Mouse (Mus musculus) heart, adult 11 months (tissue): ENCODE data around the gene Cited2.

Experiments
- DNase-seq: peaks from one replicate; pipeline ENCODE4 v3.0.0; 2022

The Cited2 gene

DNA sequence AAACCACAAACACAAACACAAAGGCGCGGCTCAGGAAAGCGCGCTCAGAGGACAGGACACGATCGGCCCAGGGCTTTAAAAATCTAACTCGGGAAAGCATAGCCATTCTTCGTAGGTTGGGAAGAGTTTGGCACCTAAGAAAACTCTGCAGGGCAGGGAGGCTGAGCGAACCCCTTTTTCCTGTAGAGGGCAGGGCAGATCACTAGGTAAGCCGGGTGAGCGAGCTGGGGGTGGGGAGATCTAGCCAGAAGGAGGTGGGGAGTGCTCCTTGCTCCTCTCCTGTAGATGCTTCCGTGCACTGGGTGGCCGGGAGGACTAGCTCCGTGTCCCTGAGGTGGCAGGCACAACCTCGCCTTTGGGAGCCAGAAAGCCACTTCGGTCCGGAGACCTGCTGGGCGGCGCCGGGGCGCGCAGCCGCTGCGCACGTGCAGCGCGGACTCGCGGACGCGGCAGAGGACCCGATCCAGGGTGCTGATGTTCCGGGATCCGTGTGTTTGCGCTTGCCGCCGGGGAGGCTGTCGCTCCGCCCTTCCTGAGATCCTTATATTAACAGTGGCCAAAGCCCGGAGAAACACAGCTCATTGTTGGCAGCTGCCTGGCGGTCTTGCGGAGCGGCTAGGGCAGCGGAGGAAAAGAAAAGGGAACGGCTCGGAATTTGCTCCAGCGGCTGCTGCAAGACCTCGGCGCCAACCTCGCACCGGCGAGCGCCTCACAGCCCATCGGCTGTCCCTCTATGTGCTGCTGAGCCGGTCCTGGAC is at the start of gene Cited2:
Cited2 (plus strand) TSS at position 566 of the 758 bp plus-strand sequence.
- peak; percentile 100 for DNase-seq

DNA sequence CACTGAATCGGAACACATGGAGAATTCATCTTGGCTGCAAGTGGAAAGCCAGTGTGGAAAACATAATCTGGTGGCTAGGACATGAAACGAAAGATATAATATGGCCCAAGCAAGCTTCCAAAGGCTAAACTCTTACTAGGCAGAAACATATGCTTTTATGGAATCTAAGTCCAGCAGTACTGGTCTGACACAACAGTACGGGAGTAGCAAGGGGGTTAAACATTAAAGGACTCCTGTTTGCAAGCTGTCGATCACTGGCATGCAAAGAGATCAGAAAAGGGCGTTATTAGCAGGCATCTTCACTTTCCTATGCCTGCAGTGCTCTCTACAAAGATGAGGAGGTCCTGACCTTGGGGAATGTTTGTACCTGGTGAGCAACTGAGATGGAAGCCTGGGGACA is 48.6 kb upstream of the Cited2 start:
- DNase-seq: no peak

DNA sequence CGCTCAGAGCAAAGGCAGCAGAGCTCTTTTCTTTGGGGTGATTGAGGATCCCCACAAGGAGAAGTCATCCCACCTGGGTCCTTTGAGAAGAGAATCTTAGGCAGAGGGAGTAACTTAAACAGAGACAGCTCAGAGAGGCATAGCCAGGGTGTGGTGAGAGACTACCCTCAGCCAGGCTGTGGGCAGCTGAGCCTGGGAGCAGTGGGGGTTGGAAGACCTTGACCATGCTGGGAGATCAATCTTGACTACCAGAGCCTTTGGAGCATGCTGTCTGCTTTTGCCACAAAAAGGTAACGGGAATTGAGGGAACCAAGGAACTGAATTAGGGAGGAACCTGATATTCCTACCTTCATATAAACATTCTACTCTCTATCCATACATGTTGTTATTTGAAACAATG is 48.1 kb upstream of the Cited2 start:
- DNase-seq: peak; percentile 56

DNA sequence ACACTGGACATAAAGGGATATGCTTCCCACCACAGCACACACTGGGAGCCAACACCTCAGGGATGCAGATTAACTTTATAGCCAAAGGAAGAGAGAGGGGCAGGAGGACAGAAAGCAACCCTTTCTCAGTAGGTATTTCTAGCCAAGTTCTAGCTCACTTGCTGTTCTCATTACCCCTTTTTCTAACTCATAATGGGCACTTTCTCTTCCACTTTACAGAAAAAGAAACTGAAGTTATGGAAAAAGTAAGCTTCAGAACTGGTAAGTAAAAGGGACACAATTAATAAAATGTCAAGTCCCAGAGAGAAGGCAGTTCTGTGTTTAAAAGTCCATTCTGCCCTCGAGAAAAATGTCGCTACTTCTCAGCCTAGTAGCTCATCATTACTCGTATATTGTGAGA is 46.6 kb upstream of the Cited2 start:
- DNase-seq: no peak

DNA sequence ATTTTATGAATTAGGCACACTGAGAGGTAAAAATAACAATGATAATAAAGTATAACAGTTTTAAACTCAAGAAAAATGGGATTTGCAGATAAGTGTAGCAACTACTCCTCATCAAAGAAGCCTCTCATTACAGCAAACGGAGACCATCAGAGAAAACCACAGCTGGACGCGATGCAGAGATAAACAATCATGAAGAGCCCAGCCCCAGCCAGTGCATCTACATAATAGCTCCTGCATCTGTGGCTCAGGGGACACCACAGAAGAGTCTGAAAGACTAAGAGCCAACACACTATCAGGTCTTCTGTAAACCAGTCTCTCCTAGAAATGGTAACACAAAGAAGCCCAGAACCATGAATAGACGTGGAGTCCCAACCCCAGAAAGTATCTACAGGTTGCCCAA is 45.7 kb upstream of the Cited2 start:
- DNase-seq: no peak

DNA sequence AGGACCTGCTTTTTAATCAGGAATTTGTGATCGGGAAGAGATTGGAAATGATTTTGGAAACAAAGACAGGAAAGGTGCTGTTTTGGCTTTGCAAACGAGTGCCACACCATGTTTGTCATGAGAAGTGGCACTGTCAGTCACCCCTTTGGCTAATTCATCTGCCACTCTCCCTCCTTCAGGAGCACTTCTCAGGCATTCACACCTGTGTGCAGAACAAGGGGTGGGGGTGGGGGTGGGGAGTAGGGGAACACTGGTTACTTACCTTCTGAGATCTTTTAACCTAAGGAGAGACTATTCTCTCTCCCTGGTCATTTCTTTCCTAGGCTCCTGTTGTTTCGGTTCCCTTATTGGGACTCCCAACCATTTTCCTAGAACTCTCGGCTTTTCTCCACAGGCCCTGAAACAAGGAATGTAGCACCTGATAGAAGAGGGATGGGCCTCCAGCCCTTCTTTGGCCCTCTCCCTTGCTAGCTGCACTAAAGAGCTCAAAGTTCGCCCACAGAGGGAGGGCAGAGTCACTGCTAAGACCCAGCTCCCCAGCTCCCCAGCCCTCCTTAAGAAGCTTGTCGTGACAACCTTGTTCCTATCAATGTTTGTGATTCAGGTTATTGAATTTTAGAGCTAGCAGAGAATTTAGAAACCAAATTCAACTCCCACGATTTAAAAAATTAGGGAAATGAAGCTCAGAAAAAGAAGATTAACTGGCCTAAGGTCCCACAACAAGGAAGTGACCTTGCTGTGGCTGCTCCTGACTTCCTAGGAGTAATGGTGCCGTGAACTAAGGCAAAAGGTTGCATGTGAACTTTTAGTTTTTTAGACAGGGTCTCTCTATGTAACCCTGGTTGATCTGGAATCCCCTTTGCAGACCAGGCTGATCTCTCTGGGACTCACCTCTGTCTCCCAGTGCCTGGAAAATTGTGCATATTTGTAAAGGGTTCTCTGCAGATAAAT is 42.3 kb upstream of the Cited2 start:
- DNase-seq: no peak

DNA sequence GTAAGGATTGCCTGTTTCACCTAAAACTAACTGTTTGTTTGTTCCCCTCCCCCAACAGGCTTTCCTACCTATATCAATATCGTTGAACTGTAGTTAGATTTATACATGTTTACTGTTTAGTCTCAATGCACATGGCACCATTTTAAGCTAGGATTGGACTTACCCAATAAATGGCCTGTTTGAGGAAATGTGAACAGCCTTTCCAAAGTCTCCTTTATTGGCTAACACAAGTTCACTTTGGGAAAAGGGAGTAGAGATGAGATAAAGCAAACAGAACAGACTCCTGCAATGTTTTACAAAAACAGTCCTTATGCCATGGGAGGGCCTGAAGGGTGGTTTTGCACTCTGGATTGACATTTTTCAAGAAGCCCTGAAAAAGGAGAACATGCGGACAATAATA is 41.6 kb upstream of the Cited2 start:
- DNase-seq: no peak

DNA sequence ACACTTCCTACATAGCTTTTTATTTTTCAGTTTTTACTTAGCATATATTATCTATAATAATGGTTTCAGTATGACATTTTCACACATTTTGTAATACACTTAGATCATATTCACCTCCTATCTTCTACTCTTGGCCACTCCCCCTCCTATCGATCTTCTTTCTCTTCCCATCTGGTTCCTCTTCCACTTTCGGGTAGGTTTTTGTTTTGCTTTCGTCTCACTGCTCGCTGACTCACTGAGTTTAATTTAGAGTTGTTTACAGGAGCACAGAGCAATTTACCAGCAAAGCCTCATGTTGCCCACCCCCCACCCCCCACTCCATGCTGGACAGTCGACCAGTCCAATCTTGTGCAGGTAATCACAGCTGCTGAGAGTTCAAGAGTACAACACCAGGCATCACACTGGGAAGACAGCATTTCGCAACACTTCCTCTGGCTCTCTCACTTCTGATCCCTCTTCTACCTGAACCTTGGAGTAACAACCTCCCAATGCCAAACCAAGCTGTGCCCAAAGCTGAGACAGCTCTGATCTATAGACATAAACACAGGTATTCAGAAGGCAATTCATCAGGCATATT is 39.1 kb upstream of the Cited2 start:
- no peak for DNase-seq

DNA sequence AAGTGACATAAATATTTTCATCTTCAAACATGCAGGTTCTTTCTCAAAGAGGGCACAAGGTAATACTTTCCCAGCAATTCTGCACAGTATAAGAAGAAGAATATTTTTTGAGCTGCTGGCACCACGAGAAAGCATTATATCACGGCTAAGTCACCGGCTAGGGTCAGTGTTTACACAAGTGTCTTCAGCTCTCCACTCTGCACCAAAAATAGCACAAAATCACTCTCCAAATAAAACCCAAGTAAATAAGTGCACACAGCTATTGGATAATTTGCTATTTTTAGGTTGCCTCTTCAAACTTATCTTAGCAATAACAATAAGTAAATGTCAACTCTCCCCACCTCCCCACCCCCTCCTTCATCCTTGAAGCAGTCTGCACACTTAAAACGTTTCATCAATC is 33.2 kb upstream of the Cited2 start:
- peak; percentile 81 for DNase-seq

DNA sequence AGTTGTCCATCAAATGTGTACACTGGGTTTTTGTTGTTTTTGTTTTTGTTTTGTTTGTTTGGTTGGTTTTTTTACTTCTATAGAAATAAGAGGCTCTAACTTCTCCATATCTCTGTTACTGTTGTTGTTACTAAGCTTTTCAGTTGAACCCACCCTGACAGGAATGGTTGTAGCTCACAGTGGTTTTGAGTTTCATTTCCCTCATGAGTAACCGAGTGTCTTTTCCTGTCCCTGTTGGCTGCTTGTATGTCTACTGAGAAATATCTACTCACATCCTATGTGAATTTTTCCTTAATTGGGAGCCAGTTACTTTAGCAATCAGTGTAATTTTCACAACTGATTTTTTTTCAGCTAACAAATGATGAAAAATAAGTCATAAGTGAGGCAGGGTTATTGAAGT is 31.3 kb upstream of the Cited2 start:
- peak; percentile 22 for DNase-seq

DNA sequence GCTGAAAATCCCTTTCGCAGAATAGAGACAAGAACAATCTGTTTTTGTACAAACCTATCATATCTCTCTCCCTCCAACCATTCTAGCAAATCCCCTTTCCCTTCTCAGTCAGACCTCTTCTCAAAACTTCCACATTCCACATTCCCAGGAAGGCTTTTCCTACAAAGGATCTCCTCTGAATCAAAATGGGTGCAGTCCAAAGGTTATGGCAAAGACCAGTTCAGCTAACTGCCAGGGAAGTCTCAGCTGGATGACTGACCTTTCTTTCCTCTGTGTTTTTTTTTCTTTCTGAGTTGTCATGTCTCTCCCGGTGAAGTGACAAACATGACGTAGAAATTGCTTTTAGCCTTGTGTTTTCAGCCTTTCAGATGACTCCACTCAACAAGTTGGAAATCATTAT is 27.2 kb upstream of the Cited2 start:
- peak; percentile 3 for DNase-seq

DNA sequence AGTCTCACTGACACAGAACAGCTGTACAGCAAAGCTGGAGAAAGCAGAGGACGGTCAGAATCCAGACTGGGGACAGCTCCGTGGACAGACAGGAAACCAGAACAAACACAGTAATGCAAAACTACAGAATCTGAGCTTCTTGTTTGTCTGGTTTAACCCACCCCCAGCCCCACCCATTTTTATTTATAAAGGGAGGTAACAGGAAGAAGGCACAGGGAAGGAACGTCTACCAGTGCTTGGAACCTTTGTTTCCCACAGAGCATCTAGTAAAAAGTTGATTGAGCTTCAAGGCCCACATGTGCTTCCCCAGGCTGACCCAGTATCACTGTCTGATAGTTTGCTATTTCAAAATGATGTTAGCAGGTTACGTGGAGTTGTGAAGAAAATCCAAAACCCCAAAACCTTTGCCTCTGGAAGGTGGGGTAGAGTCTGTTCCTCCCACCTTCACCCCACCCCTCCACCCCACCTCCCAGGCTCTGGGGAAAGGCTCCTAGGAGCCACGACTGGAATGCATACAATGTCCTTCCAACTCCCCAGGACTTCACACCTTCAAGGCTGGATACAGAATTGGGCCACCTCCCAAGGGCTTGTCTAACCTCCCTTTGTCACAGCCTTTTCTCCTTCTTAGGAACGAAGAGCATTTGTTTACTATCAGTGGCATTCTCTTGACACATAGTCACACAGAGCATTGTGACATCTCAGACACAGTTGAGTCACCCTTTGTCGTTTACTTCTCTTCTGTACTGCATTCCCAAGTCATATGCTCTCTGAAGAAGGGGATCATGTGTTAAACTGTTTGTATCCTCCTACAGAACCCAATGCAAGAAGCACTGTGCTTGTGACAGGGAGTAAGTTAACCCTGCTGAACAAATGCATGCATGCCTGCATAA is 25.4 kb upstream of the Cited2 start:
- peak; percentile 71 for DNase-seq

DNA sequence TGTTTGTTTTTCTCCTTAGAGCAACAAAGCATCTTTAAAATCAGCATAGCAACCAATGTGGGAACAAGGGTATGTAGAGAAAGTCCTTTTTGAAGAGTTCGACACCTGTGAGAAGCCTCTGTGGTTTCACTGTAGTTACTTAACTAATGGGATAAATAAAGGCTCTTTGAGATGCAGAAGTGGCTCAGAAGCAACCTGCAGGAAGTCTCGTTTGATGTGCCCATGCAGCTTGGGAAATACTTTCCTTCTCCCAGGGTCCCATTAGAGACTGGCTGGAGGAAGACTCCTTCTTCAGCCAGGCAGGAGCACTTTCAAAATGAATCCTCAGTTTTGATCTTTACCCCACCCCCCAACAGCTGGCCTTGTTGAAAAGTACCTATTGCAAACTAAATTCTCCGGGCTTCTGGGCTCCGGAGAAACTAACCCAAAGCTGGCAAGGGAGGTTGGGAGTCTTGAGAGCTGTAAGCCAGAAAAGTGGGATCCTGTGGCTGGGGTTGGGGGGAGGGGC is 17.5 kb upstream of the Cited2 start:
- peak; percentile 36 for DNase-seq

DNA sequence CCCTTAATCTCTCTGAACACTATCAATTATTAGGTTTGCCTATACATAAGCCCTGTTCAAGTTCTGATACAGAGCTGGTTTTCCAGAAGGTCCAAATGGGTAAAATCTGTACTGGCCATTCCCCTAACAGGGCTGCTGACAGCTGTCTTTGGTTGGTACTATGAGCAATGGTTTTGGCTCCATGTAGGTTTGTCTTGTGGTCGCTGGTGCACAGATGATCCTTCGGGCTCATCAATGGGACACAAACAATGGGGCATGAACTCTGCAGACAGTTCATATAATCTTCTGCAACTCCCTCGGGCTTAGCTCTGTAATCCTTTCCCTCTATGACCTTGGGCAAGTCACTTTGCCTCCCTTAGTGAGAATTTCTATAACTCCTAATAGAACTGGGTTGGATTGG is 12.3 kb upstream of the Cited2 start:
- DNase-seq: peak; percentile 64

DNA sequence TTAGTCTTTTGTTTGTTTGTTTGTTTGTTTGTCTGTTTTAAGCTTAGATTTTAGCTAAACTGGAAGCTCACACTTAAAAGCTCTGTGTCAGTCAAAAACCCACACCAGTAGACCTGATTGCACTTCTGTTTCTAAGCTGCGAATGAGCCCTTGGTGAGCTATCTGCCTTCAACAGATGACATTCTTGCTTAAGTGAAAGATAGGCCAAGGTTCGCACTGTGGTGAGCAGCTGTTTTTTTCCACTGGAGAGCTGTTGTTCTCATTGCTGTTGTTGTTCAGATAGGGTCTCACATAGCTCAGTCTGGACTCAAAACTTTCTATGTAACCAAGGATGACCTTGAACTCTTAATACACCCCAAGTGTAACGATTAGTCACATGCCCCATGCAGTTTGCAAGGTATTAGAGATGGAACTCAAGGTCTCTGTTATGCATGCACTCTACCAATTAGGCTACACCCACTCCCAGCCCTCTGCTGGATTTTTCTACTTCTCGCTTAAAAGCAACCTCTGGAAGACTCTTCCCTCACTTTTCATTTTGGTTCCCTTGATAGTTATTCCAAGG is 3.9 kb upstream of the Cited2 start:
- peak; percentile 68 for DNase-seq

DNA sequence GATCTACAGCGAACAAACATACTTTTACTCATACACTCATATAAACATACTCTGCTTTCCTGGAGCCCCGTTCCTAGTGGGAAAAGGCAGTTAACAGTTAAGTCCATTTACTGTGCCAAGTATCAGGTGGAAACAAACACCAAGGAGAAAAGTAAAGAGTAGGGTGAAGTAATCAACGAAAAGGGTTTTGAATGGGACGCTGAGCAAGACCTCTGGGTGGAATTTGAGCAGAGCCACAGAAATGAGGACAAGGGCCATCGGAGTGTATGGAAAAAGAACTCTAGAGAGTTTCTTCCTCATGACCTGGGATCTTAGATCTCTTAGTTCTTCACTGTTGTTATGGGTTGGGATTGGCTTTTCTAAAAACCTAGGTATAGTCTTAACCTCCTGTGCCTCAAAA is 3.4 kb upstream of the Cited2 start:
- peak; percentile 51 for DNase-seq

DNA sequence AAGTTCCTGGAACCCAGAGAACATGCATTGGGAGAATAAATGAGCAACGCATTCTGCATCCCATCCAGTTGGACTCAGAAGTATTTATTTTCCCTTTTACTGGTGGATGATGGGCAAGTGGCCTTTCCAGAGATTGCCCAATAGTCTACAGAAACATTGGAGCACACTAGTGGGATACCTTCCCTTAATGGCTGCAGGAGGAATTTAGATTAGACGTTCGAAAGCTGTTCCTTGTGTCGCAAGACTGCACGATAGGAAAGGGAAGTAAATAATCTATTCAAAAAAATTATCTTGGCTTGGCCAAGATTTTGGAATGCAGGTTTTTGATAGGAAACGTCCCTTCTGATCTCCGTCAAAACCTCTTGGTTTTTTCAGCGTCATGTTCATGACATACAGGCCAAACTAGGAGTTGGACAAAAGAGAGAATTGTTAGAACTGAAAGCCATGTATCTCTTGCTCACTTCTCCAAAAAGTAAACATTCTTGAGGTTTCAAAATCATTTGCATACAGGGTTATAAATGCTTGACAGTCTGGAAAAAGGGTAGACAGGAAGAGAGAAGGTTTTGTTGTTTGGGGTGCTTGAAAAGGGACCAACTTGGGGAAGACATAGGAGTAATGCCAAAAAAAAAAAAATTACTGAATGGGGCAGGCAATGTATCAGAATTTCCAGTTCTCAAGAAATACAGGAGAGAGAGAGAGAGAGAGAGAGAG is 2.0 kb upstream of the Cited2 start:
- peak; percentile 94 for DNase-seq

DNA sequence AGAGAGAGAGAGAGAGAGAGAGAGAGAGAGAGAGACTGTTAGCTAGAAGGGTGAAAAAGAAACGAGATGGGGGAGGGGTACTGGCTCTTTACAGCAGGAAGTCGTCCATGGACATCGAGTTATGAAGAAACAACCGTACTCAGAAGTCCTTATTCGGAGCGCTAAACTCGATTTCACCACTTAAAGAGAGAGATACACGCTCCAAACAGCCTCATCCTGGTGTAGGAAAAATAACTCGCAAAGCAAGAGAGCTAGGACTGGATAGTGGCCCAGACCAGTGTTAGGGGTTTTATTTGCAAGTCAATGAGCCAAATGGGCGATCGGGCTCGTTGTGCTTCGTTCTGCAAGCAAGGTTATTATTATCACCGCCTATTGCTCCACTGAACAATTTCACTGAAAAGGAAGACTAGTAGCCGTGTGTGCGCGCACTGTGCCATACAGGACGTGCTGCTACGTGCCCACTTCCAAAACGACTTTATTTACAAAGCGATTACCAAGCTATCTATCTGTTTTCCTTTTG is 1.4 kb upstream of the Cited2 start:
- peak; percentile 96 for DNase-seq

DNA sequence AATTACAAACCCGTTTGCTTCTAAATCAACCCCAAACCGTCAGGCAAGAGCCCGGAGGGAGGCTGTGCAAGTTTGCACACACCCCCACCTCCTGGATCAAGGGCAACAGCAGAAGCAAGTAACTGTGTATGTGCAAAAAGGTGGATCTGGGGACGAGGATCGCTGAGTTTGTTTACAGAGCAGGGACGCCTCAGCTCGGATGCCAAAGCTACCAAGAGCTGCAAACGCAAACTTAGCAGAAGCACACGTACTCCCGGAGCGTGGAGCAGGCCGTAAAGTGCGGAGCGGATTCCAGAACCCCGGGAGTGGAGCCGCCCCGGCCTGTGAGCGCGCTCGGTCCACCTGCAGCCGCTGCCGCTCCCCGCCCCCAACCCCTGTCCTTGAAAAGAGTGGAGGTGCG is 860 bp upstream of the Cited2 start:
- peak; percentile 99 for DNase-seq

DNA sequence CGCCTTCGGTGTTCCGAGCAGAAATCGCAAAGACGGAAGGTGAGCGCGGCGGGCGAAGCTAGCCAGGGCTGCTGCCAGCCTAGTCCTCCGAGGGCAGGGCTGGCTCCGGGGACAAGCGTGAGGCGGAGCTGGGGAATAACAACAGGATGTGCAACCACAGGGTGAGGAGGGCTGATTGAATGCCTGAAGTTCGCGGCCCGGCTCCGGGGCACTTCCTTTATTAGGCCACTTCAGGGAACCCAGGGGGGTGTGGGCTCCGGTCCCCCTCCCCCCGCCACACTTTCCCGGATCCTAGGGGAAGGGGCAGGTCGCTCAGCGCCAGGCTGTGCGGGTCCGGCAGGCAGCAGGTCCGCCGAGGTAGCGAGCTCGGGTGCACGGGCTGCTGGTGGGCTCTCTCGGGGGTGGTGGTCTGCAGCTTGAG is 413 bp downstream of the Cited2 start:
- DNase-seq: no peak
